Mouse (Mus musculus) NIH3T3 (cell line): ENCODE results near the gene Vegfd.

Source experiments
- DNase-seq: peaks from one replicate; pipeline ENCODE4 v3.0.0-alpha.2; 2012; ENCODE audit warnings: low read depth

The Vegfd gene

DNA sequence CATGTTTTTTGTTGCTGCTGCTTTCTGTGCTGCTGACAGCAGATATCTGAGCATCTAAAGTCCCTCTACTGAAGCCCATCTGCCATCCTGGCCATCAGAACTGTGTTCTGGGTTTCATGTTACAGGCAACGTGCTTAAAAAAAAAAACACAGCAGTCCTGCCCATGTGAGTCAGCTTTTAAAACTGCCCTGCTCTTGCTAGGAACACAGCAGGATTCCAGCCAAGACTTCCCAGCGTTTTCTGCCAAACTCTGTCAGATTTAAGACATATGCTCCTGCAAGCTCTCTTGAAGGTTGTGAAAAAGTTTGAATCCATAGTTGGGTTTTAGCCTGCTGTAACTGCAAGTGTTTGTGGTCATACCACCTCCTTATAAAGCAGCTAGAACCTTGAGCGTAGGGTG lies at the start of gene Vegfd:
TSS of gene Vegfd (plus strand) at position 298 of the 400 bp plus-strand sequence.
- peak; percentile 92 for DNase-seq

DNA sequence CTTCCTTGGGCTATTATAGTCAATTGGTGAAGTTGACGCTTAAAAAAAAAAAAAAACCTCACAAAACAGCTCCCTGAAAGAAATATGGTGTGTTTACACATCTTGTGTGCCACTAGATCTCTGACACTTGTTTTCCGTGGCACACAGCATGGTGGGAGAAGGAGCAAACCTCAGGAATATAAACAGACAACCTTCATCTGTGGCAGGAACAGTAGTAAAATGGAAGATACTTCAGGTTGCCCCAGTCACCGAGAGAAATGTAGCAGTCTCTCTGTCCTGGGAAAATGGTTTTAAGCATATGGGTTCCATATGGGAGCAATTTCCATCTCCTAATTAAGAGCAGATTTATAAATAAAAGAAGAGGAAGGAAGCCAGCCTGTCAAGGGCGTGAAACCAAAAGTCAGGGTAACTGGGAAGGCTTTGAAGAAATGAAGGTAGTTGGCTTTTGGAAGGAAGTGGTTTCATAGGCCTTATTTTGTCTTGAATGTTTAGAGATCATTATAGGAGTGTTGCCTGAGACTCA lies 49.7 kb upstream of the Vegfd start:
- DNase-seq, result no peak

DNA sequence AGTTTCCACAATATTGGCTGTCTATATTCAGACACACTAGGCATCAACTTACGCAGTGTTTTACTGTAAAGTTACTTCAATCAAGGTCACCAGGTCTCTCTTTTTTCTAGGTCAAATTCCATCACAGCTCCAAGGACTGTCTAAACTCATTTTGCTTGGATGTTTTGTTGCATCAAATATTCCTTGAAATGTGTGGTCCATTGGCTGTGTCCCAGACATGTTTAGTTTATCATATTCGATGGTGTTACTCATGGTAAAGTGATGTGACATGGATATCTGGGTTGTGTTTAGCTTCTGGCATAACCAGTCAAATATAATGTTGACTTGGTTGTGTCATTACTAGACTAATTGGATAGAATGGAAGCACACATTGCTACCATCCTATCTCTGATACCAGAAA lies 42.8 kb upstream of the Vegfd start:
- peak; percentile 74 for DNase-seq

DNA sequence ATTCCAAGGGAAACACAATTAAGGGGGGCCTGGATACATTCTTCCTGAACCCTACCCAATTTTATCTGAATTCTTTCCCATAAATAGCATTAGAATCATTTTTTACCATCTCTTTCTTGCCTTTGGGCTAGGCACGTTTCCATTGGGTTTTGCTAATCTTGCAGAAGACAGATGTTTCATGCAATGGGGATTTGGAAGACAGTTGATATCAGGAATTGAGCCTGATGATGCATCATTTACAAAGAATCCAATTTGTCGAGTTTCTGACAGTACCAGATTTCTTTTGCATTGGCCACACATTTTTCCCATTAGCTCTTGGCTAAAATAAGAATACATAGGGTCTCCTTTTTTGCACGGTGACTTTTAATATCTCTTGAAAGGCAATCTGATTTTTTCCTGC lies 42.4 kb upstream of the Vegfd start:
- DNase-seq, result peak; percentile 69

DNA sequence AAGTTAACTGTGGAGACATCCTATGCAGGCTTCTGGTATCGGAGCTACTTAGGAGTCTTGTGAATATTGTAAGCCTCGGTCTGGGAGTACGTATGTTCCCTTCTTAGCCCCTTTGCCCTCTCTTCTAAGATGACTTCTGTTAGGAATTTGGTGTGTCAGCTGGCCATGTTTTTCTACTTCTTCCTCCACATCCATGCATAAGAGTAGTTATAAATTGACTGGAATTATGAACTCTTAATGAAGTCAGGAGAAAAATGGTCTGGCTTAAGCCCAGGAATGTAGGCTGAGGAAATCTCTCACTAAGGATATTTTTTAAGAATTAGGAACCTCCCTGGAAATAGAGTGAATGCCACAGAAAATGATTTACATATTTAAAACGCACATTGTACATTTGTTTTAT lies 34.6 kb upstream of the Vegfd start:
- no peak for DNase-seq

DNA sequence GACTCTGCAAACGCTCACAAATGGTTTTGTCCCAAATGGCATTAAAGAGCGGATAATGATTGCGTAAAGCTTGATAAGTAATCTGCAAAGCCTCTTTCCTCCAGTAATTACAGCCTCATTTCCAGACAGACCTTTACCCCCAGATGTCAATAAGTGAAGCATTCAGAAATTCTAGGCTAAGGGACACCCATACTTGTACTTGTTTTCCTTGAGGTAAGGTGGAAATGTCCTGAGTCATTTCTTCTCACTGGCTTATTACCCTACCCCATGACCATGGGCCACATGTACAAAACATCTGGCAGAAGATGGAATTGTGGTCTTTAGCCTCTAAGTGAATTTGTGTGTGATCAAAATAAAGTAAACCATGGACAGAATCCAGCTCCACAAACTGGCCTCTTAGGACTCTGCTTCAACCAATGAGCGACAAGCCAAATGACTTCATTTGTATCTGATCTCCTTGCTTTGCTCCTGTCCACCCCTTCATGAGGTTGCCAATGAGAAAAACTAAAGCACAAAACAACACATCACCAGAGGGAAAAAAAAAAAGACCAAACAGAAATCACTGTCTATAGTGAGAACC lies 27.7 kb upstream of the Vegfd start:
- DNase-seq, result peak; percentile 27

DNA sequence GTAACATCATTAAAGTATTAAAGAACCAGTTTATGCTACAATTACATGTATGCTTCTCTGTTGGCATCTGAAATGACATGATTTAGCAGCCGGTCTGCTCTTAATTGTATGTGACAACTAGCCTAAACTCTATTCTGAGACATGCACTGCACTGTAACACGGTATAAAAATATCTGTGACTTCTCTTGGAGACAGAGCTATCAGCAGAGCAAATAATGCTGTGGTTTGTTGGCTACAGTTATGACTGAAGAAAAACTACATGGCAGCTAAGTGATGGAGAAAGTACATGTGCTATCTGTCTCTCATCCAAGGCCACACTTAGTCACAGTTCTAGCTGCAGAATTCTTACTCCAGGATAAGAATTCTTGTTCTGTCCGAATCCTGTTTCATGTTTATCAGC lies 24.2 kb upstream of the Vegfd start:
- DNase-seq, result no peak

DNA sequence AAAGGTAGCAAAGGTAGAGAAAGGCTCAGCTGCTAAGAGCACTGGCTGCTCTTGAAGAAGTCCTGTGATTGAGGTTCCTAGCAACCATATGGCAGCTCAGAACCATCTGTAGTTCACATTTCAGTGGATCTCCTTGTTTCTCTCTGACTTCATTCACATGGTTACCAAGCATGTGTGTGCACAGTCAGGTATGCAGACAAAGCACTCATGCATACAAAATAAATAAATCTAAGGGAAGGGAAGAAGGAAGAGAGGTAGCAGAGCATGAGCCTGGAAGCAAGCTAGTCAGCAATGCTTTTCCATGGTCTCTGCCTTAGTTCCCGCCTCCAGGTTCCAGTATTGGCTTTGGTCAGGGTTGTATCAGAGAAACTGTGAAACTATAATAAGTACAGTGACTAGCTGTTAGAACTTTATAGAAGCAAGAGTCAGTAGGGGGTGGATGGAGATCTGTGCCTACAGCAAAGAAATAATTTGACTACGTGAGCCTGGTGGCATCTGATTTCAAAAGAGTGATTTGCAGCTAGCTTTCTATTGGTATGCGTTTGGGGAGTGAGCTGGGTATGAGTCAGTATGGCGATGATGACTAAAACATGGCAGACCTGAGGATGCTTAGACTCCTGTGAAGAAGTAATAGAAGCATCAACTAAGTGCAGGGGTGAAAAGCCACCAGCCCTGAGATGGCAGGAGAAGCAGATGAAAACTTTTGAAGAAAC lies 7.9 kb upstream of the Vegfd start:
- peak; percentile 57 for DNase-seq

DNA sequence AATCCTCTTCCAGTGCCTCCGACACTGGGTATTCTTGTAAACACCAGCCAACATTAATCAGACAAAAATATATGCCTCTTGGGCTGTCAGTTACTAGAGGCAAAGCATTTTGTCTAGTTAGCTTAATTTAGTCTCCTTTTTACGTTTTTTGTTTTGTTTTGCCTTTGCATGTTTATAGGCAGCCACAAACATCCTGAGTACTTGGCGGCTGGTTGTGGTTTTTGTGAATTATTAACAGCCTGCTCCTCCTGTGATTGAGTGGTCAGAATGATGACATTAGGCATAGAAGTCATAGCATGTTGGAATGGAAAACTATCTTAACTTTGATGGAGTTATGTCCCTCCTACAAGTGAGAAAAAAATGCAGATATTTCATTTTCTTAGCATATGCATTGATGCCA lies 2.6 kb upstream of the Vegfd start:
- DNase-seq, result no peak

DNA sequence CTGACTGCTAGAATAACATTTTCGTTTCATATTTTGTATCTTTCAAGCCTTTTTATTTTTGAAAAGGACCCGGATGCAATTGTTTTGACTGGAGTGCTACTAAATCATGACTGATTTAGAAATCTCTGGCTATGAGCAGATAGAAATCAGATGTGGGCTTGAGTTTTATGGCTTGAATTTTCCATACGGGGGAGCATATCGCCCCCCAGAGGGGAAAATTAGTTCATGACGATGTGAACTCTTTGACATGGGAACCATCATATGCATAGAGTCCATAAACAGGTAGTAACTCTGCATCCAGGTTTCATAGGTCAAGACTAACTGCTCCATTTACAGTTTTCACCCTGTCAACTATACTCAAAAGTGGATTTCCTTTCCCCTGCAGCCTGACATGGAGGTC lies 1.4 kb downstream of the Vegfd start:
- peak; percentile 74 for DNase-seq

DNA sequence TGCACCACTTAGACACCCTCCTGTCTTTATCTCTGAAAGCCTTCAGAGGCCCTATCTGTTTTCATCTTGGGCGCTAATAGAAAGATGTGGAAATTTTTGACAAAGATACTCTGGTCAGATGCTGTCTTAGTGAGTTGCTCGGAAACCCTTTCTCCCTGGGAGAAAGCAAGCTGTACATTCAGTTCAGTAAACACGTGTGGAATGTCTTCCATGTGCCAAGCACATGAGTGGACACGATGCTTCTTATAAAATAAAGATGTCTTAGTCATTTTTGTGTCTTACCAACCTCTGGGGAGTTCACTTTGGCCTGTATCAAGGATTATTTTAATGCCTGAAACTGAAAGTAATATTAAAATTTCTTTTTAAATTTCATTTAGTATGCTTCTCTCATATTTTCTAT lies 6.5 kb downstream of the Vegfd start:
- DNase-seq, result peak; percentile 74

DNA sequence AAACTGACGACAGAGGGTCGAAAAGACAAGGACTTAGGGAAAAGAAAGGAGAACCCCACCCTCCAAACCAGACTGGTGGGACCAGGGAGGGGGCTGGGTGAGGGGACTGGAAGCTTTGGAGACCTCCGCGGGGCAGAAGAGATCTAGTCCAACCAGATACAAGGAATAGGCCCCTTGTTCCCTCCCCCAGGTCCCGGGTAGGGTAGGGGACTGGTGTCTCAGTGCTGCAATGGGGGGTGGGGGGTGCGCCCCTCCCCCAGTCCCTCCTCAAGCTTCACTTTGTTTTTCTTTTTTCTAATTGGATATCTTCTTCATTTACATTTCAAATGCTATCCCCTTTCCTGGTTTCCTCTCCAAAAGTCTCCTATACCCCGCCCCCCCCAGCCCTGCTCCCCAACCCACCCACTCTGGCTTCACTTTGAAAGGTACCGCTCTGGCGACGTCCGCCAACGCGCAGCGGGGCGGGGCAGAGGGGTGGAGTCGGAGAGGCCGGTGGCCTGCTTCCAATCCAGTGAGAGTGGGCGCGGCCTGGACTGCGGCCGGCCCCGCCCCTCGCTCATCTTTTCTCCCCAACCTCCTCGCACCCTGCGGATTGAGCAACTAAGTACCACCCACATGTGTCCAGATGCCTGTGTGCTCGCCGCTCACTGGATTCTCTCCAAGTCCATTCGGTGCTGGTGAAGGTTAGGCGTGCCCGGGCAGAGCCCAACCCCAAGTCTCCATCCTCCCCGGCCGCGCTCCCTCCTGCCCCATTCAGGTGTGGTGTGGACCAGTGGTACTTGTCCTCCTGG lies 8.6 kb downstream of the Vegfd start:
- peak; percentile 94 for DNase-seq

DNA sequence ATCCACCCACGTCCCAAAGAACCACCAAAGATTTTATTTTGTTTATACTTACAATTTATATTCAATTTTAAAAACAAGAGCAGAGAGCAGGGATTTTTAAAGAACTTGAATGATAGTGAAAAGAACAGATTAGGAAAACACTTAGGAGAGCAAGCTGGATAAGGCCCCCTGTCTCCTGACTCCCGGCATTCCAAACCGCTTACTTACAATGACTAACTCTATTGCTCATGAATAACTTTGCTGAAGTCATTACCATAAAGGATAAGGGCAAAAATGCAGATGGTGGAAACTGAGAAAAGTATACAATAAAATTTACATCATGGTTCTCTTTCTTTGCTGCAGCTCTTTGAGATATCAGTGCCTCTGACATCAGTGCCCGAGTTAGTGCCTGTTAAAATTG lies 20.9 kb downstream of the Vegfd start:
- peak; percentile 68 for DNase-seq

DNA sequence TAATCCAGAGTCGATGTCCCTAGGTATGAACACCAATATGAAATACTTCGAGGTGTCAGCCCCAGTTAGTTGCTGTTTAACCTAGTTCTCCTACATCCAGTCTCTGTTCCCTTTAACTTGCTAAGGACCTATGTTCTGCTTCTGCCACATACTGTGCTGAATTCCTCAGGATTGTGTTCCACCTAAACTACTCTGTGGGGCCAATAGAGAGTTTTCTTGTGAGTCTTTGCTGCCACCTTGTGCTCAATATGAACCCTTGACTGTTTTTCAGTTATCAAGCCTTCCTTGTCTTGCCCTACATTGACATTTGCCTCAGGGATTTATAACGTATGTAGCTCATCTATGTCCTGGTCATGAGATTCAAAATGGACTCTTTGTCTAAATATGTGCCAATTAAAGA lies 25.3 kb downstream of the Vegfd start:
- DNase-seq, result peak; percentile 67

DNA sequence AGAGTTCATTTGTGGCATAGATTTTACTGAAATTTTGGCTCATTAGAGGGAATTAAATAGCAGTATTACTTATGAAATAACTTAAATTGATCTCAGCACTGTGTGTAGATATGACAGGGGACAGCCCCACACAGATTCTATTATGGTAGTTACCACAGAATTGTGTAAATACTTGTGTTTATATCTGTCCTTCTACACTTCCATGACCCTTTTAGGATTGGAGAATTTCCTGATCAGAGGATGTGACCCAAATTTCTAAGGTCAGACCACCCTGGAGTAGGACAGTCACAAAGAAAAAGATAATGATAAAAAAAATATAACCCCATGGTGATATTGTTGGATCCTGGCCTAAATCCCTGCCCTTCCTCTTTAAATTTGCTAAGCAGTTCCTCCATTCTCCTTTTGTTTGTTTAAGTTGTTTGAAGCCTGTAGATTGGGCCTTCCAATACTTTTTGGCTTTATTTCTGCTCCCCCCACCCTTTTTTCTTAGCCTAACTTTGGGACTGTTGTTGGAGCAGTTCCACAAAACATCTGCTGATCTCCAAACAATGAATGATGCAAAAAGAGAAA lies 32.0 kb downstream of the Vegfd start:
- DNase-seq, result no peak

DNA sequence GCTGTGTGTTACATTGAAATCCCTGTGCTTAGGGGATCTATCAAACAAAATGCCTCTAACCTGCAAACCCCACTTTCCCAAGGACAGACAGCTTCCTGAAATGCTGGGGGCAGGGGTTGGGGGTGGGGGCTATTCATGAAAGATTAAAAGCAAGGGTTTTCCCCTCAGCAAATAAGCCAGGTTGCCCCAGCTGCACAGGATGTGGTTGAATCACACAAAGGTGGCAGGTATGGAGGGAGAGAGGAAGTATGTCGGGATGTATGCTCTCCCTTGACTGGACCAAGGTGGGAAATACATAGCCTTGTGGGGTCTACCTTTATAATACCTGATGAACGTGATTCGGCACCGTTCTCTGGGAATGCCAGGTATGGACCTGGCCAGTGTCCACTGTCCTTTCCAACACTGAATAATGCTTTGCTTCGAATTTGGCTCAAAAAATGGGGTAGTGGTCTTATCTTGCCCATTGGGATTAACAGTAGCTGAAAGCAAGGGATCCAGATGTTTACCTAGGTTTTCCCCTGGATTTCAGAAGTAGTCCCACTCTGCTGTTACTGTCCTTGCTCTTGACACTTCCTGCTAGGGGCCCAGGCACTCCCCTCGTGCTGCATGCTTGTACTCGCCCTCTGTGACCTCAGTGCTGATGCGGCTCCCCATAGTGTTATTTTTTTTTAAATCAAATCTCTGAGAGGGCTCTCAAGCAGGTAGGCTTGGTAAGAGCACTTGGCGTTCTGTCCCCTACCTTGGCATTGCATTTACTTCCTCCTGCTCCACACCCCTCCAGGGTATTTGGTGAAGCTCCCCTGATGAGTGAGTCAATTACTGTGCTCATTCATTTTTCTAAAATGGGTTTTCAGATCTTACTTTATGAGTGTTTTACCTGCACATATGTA lies 33.2 kb downstream of the Vegfd start:
- DNase-seq, result no peak

DNA sequence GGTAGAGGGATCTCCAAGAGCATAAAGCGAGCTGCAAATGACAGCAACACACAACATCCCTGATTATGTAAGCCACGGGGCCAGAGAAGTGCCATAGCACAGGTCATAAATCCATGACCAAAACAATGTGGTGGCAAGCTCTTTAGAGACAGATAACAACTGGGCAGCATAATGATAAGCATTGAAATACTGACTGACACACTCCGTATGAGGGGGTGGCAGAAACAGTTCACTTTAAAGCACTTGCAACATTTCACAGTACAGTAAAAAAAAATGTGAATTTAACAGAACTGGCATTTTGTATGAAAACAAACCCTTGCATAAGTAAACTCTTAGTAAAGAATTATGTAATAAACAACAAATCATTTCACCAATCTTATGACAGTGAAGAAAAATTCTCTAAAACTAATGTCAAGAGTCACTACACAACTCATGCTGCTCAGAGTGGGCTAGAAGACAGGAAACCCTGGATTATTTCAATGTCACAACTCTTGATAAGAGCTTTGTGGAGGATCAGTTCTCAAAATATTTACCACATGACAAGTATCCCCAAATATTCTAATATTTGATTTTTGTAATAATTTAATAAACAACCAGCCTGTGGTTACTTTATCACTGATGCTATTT lies 35.2 kb downstream of the Vegfd start:
- no peak for DNase-seq

DNA sequence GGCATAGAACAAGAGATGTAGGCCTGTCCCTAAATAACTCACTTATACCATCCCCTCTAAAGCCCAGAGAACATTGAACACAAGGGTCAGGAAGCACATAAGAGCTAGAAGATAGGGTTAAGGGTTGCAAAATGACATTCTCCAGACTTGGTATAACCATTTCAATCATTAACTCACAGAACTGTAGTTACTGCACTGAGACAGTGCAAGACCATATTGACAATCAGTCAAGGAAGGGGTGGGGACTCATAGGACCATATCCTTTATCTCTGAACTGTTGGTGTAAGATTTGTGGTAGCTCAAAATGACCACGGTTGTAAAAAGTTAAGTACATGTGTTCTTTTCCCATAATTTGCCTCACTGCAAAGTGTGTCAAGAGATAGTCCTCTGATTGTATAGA lies 37.4 kb downstream of the Vegfd start:
- DNase-seq, result no peak

DNA sequence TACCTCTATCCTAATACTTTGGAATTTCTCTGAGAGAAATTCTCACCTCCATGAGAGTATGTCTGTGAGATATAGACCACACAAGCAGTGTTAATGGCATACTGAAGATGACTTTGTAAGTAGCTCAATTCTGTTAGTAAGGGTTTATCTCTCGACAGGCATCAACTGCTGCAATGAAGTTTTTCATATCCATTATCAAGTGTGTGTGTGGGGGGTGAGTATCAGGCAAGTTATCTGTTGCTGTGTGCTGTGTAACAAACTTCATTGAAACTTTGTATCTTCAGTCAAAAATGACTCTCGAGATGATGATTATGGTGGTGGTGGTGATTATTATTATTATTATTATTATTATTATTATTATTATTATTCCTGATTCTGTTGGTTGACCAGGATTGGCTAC lies 43.6 kb downstream of the Vegfd start:
- DNase-seq, result no peak

DNA sequence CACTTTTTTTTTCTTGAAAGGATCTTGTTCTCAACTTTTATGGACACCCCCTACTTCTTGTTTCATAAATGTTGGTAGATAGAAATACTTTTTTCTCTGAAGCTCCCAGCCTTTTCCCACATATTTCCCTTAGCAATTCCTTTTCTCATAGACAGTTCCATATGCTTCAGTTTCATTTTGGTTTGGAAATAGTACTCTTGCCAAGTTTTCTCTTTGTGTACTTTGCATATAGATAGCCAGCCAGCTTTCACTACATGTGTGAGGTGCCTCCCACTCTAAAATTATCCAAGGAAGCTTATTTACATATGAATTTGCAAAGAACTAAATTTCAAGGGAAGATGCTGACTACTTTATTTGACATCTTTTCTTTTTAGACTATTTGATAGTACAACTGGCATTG lies 44.8 kb downstream of the Vegfd start:
- no peak for DNase-seq

DNA sequence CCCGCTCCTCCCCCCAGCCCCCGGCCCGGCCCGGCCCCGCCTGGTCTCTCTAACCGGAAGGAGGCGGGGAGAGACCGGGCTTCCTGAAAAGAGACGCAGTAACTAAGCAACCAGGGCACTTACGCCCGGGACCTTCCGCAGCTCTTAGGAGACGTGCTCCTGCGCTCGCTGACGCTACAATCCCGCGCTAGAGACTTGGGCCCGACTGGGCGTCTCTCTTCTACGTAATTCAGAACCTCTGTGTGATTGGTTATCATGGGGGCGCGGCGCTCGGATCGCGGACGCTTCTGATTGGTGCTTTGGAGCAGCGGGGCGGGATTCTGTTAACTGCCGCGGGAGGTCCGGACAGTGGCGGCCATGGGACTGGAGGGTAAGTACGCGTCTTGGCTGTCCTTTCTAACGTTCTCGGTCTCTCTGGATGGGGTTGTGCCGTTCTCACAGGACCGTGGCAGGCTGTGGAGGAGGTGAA lies 46.3 kb downstream of the Vegfd start, which contains the start of gene Piga:
TSS of gene Piga (plus strand) at position 317 of the 469 bp plus-strand sequence.
- DNase-seq, result peak; percentile 95
